Mouse (Mus musculus) cerebellum, adult 2 months (tissue): Measurements from ENCODE around the gene Tdp2.

Experiments
- CTCF ChIP-seq: fragments of 200-500 bp; IDR thresholded peaks from 2 replicates; pipeline ENCODE4 v1.5.1; 2011; ENCODE audit warnings: low read depth, mild to moderate bottlenecking, control low read depth, low read length, moderate library complexity, borderline replicate concordance; ENCODE audit not compliant: insufficient read depth
- POLR2A ChIP-seq: fragments of 200-500 bp; IDR thresholded peaks from 2 replicates; pipeline ENCODE4 v1.6.1; 2011; ENCODE audit warnings: low read length, control low read depth, borderline replicate concordance; ENCODE audit not compliant: insufficient read depth

DNA sequence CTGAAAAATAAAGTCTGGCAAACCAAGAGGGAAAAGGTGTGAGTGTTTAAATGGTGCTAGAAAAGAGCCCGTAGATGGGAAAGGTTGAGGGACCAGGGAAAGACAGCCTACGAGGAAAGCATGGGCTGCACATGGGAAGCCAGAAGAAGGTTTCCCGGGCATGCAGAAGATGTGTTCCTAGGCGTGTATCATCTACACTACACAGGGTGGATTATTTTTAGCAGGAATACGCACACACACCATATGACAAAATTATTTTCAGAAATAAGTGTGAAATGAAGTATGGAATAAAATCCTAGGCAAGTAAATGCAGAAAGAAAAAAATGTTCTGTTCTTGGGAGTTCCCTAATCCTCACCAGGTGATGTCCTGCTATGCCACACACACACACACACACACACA, 44.0 kb upstream of the Tdp2 start:
- TF ChIP-seq CTCF (no peak), POLR2A (no peak)
